Mouse (Mus musculus): Measurements from ENCODE around the gene Ctnnb1.

Ctnnb1 gene

GRCm38 (mm10) chr9:121000641-121001320 lies 71.8 kb downstream of the Ctnnb1 start:
- DNase-seq (ENCODE audit: low spot score in 2 of 2): no peak

- no peak for DNase-seq (ENCODE audit: low spot score in 2 of 2)
Measured at GRCm38 (mm10) chr9:121001681-121002540, 72.9 kb downstream of the Ctnnb1 start.

- no peak for DNase-seq (ENCODE audit: low spot score in 2 of 2)
Measured at GRCm38 (mm10) chr9:121005961-121006360, 76.9 kb downstream of the Ctnnb1 start.
